Mouse (Mus musculus) urinary bladder, postnatal 25 days (tissue): ENCODE measurements around the gene Olfr1143.

ENCODE experiments used
- DNase-seq: peaks from one replicate; pipeline ENCODE4 v3.0.0; 2022; ENCODE audit warnings: low spot score

Gene Olfr1143

DNA sequence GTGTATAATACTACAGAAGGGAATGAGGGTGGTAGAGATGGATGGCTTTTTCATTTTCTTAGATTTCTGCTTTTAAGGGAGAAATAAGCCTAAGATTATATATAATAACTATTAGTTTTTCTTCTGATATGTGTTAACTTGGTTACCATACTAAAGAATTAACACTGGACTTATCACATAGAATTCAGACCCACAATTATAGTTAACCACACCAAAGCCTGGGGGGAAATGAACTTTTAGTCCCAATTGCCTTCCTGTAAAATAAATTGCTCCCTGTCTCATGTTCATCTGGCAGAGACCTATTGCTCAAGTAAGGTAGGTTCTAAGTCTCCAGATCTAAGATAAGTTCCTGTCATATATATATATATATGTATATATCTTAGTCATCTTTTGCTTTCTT lies at the start of gene Olfr1143:
Gene Olfr1143 (plus strand): TSS at position 301 of the 400 bp plus-strand sequence.
- no peak for DNase-seq

DNA sequence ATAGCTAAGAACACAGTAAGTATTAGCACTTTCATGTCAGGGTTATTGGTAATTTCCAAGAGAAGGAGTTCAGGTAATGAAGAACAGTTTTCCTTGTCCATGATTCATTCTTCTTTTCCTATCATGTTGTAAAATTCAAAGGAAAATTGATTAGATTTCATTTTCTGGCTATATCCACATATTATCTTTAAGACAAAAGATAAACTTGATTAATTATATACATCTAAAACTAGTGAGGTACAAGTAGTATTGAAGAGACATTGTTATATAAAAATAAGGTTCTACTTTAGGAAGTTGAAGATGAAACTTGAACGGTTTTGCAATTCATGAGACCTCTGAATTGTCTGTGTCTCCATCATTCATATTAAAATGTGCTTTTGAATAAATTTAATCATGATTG lies 46.5 kb upstream of the Olfr1143 start, which contains the start of gene Olfr1141:
Gene Olfr1141 (minus strand): TSS at position 101 of the 400 bp plus-strand sequence.
- no peak for DNase-seq

DNA sequence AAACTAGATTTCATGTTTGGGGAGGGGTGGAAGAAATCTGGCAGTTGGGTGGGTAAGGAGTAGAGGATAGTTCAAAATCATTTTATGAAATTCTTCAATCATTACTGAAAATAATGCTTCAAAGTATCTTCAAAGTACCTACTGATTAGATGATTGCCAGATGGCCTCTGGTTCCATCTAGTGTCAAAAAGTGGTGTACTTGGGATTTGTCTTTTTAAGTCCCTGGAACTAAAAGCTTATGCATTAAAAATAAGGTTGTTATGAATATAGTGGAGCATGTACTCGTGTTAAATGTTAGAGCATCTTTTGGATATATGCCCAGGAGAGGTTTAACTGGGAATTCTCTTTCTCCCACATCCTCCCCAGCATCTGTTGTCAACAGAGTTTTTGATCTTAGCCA lies 24.2 kb upstream of the Olfr1143 start:
- DNase-seq = no peak

DNA sequence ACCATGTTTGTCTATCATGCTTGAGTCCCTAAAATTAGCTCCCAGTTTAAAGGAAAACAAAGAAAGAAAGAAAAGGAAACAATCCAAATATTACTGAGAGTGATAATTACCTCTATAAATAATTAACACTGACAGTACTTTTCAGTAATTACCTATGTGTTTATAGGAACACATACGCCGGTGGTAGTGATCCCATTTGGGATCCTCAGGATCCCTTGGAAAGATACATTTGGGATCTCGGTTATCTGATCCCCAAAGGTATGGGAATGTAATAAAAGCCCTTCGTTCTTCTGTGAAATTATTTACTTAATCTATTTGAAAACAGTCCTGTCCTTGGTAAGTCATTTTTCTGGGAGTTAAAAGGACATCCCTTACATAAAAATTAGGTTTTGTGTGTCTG lies 21.2 kb upstream of the Olfr1143 start, which contains the start of gene Olfr152:
Gene Olfr152 (plus strand): TSS at position 301 of the 400 bp plus-strand sequence.
- no peak for DNase-seq

DNA sequence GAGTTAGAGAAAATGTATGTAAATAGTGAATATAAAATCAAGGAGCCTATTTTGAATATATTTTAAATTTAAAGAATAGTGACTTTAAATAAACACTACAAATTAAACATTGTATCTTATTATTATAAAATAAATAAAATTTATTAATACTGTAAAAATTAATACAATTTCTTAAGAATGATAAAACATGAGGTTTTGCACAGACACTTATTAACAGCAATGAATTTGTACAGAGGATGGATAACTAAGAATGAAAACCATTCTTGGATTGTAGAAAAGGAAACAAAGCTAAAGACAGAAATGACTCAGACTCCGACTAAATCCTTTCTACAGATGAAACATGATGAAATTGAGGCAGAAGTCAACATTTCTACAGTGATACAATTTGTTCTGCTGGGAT lies 9.1 kb downstream of the Olfr1143 start, which contains the start of gene Olfr1145:
Gene Olfr1145 (plus strand): TSS at position 301 of the 400 bp plus-strand sequence.
- DNase-seq = no peak

DNA sequence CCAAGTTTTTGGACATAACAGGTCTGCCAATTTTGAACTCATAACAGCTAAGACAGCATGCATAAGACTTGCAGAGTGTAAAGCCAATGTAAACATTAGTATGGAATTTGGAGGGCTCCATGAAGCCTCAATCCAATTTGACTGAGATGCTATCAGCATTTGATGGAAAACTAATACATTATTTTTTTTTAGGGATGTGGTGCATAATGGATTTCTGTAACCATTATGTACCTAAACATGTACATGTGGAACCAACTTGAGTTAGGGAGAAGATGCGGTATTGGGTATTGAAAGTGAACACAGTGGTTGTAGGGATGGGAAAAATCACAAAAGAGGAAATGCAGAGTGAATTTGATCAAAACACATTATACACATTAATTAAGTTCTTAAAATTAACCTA lies 29.8 kb downstream of the Olfr1143 start, which contains the start of gene Olfr1148:
Gene Olfr1148 (plus strand): TSS at position 301 of the 400 bp plus-strand sequence.
- DNase-seq = no peak

DNA sequence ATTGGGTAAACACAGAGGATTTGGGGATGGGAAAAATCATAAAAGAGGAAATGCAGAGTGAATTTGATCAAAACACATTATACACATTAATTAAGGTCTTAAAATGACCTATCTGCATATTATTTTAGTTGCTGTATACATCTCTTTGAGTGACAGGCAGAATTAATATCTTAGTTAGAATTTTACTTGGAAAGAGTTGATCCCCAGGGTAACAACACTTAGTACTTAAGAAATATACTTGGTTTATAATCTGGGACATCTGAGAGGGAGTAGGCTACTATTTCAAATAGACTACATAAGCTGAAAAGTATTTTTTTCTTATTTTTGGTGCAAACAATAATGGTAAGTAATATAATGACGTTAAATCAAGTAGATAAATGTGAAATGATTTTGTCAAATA lies 43.3 kb downstream of the Olfr1143 start, which contains the start of gene Olfr1150-ps1:
Gene Olfr1150-ps1 (plus strand): TSS at position 301 of the 400 bp plus-strand sequence.
- no peak for DNase-seq
